Mouse (Mus musculus): Measurements from ENCODE around the gene Tmem139.

The Tmem139 gene

DNA sequence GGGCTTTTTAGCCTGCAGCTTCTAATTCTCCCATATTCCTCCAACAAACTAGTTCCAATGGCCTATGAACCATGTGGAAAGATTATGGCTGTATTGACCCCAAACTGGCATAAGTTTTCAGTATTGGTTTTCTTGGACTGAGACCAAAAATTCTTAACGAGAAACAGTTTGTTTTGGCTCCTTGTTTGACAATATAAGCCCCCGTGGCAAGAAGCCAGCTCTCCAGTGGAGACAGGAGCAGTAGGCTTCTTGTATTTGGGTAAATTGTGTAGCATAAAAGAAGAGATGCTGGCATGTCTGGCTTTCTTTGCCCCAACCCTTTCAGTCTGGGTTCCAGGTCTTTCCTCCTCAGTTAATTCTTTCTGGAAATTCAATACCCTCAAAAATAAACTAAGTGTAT, 14.4 kb downstream of the Tmem139 start:
- no peak for DNase-seq (ENCODE audit: low spot score in 2 of 2)

DNA sequence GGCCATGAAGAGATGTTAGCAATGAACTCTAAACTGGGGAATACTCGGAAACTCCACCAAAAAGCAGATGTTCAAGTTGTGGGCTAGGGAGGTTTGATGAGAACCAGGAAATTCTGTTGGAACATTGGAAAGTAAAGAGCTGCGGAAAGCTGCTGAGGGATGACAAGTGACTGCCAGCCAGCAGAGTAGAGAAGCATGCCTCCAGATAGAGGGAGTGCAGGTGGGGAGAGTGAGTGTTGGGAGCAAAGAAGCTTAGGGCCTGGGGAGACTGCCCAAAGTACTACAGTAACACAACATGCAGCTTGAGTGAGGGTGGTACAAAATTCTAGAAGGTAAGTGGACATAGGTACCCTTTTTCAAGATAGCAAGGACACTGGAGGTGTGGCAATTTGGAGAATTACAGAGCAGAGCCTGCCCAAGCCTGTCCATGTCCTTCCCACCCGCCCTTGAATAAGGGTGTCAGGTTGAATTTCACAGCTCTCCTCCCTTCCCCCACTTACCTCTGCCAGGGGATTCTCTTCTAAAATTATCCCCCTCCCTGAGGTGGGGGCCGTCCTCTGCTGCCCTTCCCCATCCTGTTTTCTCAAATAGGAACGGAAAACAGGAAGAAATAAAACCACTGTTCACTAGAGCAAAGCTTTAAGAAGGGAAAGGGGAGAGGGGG, 21.2 kb downstream of the Tmem139 start:
- no peak for DNase-seq (ENCODE audit: low spot score in 2 of 2)

DNA sequence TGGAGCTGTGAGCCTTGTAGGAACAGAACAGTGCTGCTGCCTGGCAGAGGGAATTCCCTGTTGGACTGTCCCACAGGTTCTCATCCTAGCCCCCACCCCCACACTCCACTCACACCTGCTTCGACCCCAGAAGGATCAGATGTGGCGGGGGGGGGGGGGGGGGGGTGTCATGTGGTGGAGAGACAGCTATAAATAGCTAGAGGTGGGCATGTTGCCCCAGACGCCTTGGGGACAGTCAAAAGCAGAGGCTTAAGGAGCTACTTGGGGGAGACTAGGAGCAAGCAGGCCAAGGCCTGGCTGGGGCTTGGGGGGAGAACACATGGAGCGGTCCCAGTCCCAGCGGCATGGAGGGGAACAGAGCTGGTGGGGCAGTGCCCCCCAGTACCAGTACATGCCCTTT, 24.7 kb downstream of the Tmem139 start, which contains the start of gene Clcn1:
Clcn1 (plus strand) TSS at position 238 of the 400 bp plus-strand sequence.
- DNase-seq (ENCODE audit: low spot score in 2 of 2), result no peak

DNA sequence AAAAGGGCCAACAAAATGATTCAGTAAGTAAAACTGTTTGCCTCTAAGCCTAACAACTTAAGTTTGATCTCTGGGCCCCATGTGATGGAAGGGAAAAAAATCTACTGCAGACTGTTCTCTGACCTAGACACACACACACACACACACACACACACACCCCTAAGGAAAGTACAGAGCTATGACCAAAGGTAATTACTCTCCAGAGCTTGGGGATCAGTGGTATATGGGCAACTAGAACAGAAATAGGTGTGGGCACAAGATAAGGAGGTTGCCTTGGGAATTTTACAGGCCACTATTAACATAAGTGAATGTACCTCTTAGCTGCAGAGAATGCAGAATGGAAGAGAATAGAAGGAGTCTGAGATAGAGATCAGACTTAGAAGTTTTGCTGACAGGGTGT, 25.8 kb downstream of the Tmem139 start:
- DNase-seq (ENCODE audit: low spot score in 2 of 2), result no peak

DNA sequence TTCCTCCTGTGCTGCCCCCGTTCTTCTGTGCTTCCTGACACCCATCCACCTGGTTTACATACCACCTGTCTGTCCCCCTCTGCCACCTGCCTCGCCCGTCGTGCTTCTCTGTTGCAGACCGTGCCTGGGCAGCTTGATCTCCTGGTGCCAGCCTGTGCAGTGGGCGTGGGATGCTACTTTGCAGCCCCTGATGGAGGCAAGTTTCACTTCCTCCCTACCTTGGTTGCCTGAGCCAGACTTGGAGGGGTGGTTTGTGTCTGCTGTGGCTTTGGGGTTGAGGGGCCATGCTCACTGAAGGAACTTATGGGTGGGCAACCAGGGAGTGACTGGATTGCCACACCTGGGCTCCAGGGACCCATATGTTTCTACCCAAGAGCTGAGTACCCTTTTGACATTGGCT, 31.6 kb downstream of the Tmem139 start:
- no peak for DNase-seq (ENCODE audit: low spot score in 2 of 2)

DNA sequence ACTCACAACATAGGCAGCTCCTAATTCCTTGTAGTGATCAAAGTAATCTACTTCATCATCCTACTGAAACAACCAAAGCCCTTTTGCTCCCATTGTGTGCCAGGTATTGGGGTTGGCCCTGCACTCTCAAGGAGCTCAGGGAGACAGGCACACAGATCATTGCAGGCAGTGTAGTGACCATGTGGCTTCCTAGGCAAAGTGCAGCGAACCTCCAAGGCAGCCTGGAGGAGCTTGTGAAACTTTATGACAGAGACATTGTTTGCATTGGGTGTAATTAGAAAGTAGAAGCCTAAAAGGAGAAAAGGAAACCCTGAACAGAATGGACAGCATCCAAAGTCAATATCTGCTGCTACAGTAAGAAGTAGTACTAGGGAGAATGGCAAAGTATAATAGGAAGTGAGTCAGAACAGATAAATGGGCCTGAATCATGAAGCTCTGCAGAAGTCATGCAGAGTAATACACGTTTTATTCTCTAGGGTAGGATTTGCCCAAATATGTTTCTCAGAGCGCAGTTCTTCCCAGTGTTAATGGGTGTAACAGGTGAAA, 33.9 kb downstream of the Tmem139 start:
- no peak for DNase-seq (ENCODE audit: low spot score in 2 of 2)

DNA sequence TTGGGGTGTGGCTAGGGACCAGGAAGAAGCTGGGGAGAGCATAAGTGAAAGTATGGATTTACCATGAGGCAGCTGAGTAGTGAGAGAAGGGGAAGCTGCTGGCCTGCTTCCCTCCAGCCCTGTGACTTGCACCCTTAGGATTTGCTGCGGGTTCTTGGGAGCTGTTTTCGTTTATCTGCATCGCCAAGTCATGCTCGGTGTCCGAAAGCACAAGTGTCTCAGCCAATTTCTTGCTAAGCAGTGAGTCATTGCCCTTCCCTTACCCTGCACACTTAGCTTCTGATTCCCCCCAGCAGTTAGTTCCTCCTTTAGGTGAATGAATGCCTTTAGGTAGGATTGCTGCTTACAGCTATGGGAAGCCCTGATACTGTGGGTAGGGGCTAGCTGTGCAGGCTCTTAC, 37.6 kb downstream of the Tmem139 start:
- no peak for DNase-seq (ENCODE audit: low spot score in 2 of 2)

DNA sequence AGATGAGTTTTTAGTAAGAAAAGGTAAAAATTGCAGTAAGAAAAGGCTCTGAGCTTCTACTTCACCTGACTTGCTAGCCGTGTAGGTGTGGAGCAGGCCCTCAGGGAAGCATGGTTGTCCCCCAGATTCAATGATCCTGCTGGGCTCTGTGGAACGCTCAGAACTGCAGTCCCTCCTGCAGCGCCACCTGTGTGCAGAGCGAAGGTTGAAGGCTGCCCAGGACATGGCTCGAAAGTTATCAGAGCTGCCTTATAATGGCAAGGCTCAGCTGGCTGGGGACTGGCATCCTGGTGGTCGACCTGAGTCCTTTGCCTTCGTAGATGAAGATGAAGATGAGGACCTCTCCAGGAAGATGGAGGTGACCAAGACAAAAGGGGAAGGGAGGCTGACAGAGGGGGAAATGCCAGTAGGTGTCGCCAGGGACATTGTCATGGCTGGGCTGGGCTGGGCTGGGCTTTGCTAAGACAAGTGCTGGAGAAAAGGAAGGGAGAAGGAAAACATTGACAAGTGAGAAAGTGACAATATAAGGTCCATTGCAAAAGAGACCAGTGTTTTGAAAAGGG, 48.1 kb downstream of the Tmem139 start:
- no peak for DNase-seq (ENCODE audit: low spot score in 2 of 2)

DNA sequence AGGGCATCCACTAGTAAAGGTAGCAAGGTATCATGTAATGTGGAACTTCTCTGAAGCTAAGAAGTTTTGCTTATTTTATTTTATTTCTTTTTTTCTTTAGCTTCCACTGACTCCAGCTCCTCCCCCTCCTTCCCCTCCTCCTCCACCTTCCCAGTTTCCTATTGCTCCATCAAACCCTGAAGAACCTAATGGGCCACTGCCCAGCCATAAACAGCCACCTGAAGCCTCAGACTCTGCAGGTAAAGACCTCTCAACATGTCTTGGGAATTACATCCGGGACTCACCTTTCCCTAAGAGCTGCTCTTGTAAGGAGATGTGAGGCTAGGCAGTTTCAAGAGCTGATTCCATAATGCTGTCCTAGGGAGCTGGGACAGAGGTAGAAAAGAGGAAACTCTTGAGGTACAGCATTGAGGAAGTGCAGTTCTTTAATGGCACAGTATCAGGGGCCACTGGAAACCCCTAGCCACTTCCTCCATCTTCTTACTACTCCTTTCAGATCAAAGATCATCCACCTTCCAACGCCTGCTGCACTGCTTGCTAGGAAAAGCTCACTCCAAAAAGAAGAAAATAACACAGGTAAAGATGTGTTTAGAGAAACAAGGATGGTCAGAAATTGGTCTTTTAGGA, 48.8 kb downstream of the Tmem139 start:
- no peak for DNase-seq (ENCODE audit: low spot score in 2 of 2)
